Mouse (Mus musculus): ENCODE measurements around the gene Ddx21. TPM values are rescaled to one million over a fixed set of nuclear protein-coding genes. Genes with fewer than 3 reads are reported as not detected.

Gene Ddx21
- polyA plus RNA-seq (2012; ENCODE audit: low replicate concordance): 43.2 and 49.2 TPM in 2 replicates

DNA sequence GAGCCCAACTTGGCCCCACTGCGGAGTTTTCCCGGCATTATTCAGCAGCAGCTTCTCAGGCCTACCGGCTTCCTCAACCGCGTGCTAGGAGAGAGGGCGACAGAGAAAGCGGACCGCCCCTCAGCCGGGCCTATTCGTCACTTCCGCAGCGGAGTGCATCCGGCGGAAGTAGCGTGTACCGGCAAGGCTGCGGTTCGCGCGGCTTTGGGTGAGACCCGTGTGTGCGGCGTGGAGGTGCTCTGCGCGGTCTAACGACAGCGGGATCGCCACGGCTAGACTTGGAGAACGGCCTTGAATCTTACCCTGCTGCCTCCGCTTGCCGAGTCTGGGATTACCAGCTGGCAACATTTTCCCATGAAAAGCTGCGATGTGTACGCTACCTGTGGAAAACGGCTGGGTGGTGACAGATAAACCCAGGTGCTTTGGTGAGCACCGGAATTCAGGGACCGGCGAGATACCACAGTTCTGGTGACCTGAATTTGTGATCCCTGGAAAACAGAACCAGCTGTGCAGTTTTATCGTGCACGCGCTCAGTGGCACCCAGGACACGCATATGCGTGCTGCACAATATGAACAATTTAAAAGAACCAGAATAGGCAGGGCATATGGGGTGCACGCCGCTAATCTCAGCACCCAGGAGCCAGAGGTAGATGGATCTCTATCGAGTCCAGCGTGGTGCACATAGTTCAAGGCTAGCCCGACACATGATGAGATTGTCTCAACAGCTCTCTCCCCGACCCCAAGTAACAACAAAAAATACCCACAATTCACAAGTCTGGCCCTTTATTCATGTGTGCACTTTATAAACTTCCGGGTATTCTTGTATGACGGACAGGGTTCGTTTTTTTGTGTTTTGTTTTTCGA, at the start of gene Ddx21:
TSS of gene Ddx21 (minus strand) at position 105 of the 864 bp plus-strand sequence.

DNA sequence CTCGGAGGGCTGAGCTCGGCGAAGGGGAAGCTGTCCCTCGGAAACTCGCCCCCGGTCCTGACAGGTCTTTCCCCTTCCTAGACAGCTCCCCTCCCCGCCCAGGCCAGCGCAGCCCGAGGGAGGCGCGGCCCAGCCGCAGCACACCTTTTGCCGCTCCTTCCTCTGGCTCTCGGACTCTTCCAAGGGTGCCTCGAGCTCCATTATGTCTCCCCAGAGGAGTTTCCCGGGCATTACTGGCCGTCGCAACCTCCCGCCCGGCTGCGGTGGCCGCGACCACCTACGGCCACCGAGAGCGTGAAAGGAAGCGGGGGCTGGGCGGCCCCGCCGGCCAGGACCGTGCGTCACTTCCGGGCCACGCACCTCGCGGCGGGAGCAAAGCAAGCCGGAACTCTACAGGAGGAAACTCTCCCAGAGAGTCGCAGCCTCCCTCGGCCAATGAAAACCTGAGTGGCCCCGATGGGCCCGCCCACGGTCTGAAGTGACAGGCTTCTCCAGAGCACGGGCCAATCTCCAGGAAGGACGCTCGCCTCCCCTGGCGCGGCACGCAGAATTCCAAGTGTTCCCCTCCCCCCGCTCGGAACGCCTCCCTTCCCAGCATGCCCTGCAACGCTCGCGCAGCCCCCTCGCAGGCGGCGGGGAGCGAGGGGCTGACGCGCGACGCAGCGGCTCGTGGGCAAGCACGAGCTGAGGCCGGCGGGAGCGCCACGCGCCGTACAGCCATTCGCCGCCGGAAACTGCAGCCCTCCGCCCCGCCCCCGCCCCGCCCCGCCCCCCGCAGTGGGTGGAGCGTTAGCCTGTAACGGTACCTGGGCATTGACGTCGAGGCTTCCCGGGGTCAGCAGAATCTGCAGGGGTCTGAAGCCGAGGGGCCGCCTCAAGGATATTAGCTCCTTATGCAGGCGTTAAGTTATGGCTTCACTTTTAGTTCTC, 49.1 kb upstream of the Ddx21 start, which contains the start of gene Ddx50:
TSS of gene Ddx50 (minus strand) at position 338 of the 930 bp plus-strand sequence.

DNA sequence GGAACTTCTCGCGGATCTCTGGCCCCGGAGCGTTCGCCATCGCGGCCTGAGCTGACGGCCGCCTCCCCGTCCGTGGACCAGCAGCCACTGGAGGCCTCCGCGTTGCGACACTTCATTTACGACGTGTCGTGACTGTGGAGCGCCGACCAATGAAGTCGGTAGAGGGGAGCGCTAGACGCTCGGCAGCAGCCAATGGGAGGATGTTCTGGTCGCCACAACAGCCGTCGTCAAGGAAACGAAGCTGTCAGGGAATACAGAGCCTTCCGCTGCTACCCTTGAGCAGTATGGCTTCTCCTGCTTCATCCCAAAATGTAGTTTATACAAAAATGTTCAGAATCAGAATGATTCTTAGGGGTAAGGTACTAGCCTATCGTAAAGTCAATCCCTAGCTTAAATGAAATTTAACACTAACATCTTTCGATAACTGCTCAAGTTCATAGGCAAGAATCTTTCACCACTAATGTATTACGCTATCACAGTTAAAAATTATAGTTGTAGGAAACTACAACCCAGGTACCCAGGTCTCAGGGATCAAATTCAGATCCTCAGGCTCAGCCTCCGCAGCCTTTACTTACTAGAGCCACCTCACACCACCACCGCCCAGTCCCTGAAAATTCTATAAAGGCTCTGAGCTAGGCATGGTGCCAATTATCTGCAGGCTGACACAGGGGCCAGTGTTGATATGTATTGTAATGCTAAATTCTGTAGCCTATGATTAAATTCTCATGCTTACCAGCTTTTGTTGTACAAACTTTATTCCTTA, 23.6 kb downstream of the Ddx21 start, which contains the start of gene Kif1bp:
TSS of gene Kif1bp (minus strand) at position 120 of the 763 bp plus-strand sequence.

Other genes with a start within 250 kb of the Ddx21 start
- 82.7 and 103 TPM in 2 replicates for gene Hk1, start 222.4 kb downstream of the Ddx21 start, polyA plus RNA-seq (2012; ENCODE audit: low replicate concordance)
- 0.03 TPM in 1 of 2 replicates, not detected in the other for gene Hkdc1, start 179.8 kb downstream of the Ddx21 start, polyA plus RNA-seq (2012; ENCODE audit: low replicate concordance)
- gene 4930507D05Rik, start 152.8 kb downstream of the Ddx21 start, polyA plus RNA-seq (2012; ENCODE audit: low replicate concordance): not detected in 2 replicates
- gene Supv3l1, start 152.5 kb downstream of the Ddx21 start, polyA plus RNA-seq (2012; ENCODE audit: low replicate concordance): 9.8 and 19.9 TPM in 2 replicates
- gene Vps26a, start 115.5 kb downstream of the Ddx21 start, polyA plus RNA-seq (2012; ENCODE audit: low replicate concordance): 4.1 and 15.5 TPM in 2 replicates
- gene Srgn, start 74.8 kb downstream of the Ddx21 start, polyA plus RNA-seq (2012; ENCODE audit: low replicate concordance): 26.6 and 467 TPM in 2 replicates
- 8.6 and 13.2 TPM in 2 replicates for gene Kif1bp, start 23.8 kb downstream of the Ddx21 start, polyA plus RNA-seq (2012; ENCODE audit: low replicate concordance)
- 41.4 and 59.3 TPM in 2 replicates for gene Ddx50, start 48.9 kb upstream of the Ddx21 start, polyA plus RNA-seq (2012; ENCODE audit: low replicate concordance)
- 0.04 and 0.06 TPM in 2 replicates for gene Stox1, start 123.8 kb upstream of the Ddx21 start, polyA plus RNA-seq (2012; ENCODE audit: low replicate concordance)
- gene Ccar1, start 190.0 kb upstream of the Ddx21 start, polyA plus RNA-seq (2012; ENCODE audit: low replicate concordance): 2.2 and 13.8 TPM in 2 replicates

Data from hematopoietic multipotent progenitor cell, adult 10-12 weeks (in vitro differentiated cells).